Mouse (Mus musculus) myocyte (in vitro differentiated cells): ENCODE results near the gene Osbpl8. TPM values are rescaled to one million over a fixed set of nuclear protein-coding genes. Genes with fewer than 3 reads are reported as not detected.
A peak's percentile ranks its signal among the peaks of the same experiment; 100 is the strongest.
"Not testable (repeated sequence)": the region's sequence is repeated elsewhere in the genome, so short reads cannot be mapped to it uniquely, and the experiment has no call there.

Experiments
- H3K27me3 ChIP-seq: one replicate; pipeline ENCODE4 v1.6.1; 2011; ENCODE audit not compliant: control insufficient read depth, insufficient read depth, insufficient read length
- H3K36me3 ChIP-seq: one replicate; pipeline ENCODE4 v1.6.1; 2011; ENCODE audit not compliant: control insufficient read depth, insufficient read depth
- H3K4me2 ChIP-seq: one replicate; pipeline ENCODE4 v1.6.1; 2011; ENCODE audit warnings: low read depth, control low read depth
- H3K4me3 ChIP-seq: one replicate; pipeline ENCODE4 v1.5.1; 2011; ENCODE audit warnings: mild to moderate bottlenecking, control low read depth, moderate library complexity
- H3K79me2 ChIP-seq: one replicate; pipeline ENCODE4 v1.6.1; 2011; ENCODE audit not compliant: control insufficient read depth, insufficient read depth
- H3ac ChIP-seq: one replicate; pipeline ENCODE4 v1.6.1; 2011; ENCODE audit not compliant: control insufficient read depth, insufficient read length
- CEBPB ChIP-seq: IDR thresholded peaks from 2 replicates; pipeline ENCODE4 v1.6.1; 2011; ENCODE audit warnings: mild to moderate bottlenecking, moderate library complexity; ENCODE audit not compliant: poor library complexity, insufficient read depth, severe bottlenecking
- E2F4 ChIP-seq: IDR thresholded peaks from one replicate; pipeline ENCODE4 v1.6.1; 2011; ENCODE audit warnings: mild to moderate bottlenecking, control low read depth, moderate library complexity; ENCODE audit not compliant: insufficient read depth
- MAX ChIP-seq: IDR thresholded peaks from one replicate; pipeline ENCODE4 v1.6.1; 2011; ENCODE audit warnings: low read depth, mild to moderate bottlenecking, control low read depth
- MYOD1 ChIP-seq, 3 experiments: IDR thresholded peaks; one replicate each; pipeline ENCODE4 v1.6.1; 2011; ENCODE audit warnings: control low read depth in 2 of 3, low read depth in 2 of 3, mild to moderate bottlenecking in 2 of 3, moderate library complexity in 1 of 3; ENCODE audit not compliant: insufficient read length in 2 of 3, control insufficient read depth in 1 of 3
- MYOG ChIP-seq, 3 experiments: IDR thresholded peaks; one replicate each; pipeline ENCODE4 v1.6.1; 2011; ENCODE audit warnings: control low read depth in 2 of 3, low read depth in 2 of 3, mild to moderate bottlenecking in 2 of 3; ENCODE audit not compliant: insufficient read length in 2 of 3, control insufficient read depth in 1 of 3, insufficient read depth in 1 of 3
- POLR2A ChIP-seq: IDR thresholded peaks from one replicate; pipeline ENCODE4 v1.6.1; 2011; ENCODE audit warnings: low read depth, mild to moderate bottlenecking, control low read depth, moderate library complexity; ENCODE audit not compliant: insufficient read length
- POLR2AphosphoS2 ChIP-seq: IDR thresholded peaks from one replicate; pipeline ENCODE4 v1.6.1; 2011; ENCODE audit warnings: low read depth, control low read depth; ENCODE audit not compliant: insufficient read length
- REST ChIP-seq: IDR thresholded peaks from one replicate; pipeline ENCODE4 v1.6.1; 2011; ENCODE audit warnings: mild to moderate bottlenecking, control low read depth, moderate library complexity; ENCODE audit not compliant: insufficient read depth, insufficient read length
- SRF ChIP-seq: IDR thresholded peaks from one replicate; pipeline ENCODE4 v1.6.1; 2011; ENCODE audit warnings: low read depth; ENCODE audit not compliant: control insufficient read depth, insufficient read length
- TCF12 ChIP-seq: IDR thresholded peaks from one replicate; pipeline ENCODE4 v1.6.1; 2011; ENCODE audit warnings: mild to moderate bottlenecking, control low read depth; ENCODE audit not compliant: poor library complexity, insufficient read depth, severe bottlenecking
- TCF3 ChIP-seq: IDR thresholded peaks from one replicate; pipeline ENCODE4 v1.6.1; 2011; ENCODE audit warnings: low read depth, control low read depth; ENCODE audit not compliant: insufficient read length
- USF1 ChIP-seq: IDR thresholded peaks from one replicate; pipeline ENCODE4 v1.6.1; 2011; ENCODE audit warnings: low read depth, mild to moderate bottlenecking, control low read depth, moderate library complexity
- polyA plus RNA-seq: library from polyadenylated mRNA; unstranded; fragments of >200 nt; fragmentation: generic; extraction: Trizol; gene quantifications from one replicate; pipeline ENCODE4 v1.2.1, GENCODE M21; 2012; ENCODE audit warnings: missing spikeins

Gene Osbpl8
- polyA plus RNA-seq, 1 experiment: 5.3 TPM

DNA sequence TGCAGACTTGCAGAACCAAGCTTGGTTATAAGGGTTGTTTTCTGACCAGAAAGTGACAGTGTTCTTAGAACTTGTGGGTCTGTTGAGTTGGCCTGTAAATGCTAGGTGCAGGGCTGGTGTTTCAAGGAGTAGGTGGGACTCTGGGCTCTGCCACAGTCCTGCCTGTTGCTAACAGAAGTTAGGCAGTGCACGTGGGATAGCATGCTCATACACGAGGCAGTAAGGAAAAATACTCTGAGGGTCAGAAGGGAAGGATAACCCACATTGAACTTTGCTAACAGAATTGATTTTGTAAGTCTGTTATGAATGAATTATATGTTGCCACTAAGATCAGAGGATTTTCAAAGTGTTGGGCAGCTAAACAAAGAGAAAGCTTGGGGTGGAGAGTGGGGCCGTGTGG, 51.6 kb downstream of the Osbpl8 start:
- Histone ChIP-seq H3K79me2 (peaks cover 29% of the 10 kb centered on the region), H3ac (no peak overlapping the region)

DNA sequence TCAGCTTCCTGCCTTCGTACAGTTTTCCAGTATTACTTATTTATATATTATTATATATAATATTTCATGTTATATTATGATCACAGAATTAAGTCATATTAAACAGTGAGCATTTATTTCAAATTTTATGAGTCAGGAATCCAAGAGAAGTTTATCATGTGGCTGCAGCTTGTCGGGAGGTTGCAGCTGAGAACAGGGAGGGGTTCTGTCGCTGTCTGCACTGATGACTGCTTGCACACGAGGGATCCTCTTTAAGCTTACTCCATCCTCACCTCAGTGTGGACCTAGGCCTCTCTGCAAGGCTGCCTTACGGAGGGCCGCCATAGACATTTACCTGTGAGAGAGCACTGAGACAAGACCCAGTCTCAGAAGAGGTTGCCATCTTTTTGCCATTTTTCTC, 58.0 kb downstream of the Osbpl8 start:
- Histone ChIP-seq H3K36me3 (no peaks in the 10 kb centered on the region), H3K4me2 (no peak overlapping the region), H3K4me3 (no peak overlapping the region), H3K27me3 (no peaks in the 10 kb centered on the region), H3ac (no peak overlapping the region), H3K79me2 (peaks cover 4% of the 10 kb centered on the region)
- no peak for TF ChIP-seq TCF3
- no peak for TF ChIP-seq MAX
- TF ChIP-seq CEBPB: no peak
- TF ChIP-seq REST: no peak
- no peak for TF ChIP-seq TCF12
- no peak for TF ChIP-seq MYOD1 (IDR thresholded peaks at IDR 0.05; ENCODE audit: control insufficient read depth in 1 of 3, insufficient read length in 2 of 3, low read depth in 2 of 3)
- no peak for TF ChIP-seq POLR2A
- TF ChIP-seq MYOG (IDR thresholded peaks at IDR 0.05; ENCODE audit: control insufficient read depth in 1 of 3, insufficient read depth in 1 of 3, insufficient read length in 2 of 3, low read depth in 2 of 3): no peak
- TF ChIP-seq E2F4: no peak
- no peak for TF ChIP-seq SRF

More for the DNA sequence above, 51.6 kb downstream of the Osbpl8 start:
- H3K4me3 ChIP-seq: no peak overlapping the region
- H3K4me2 ChIP-seq: no peak overlapping the region
- no peak for TF ChIP-seq USF1
- TF ChIP-seq MYOG (IDR thresholded peaks at IDR 0.05; ENCODE audit: control insufficient read depth in 1 of 3, insufficient read depth in 1 of 3, insufficient read length in 2 of 3, low read depth in 2 of 3): no peak
- no peak for TF ChIP-seq POLR2AphosphoS2
- no peak for TF ChIP-seq MYOD1 (IDR thresholded peaks at IDR 0.05; ENCODE audit: control insufficient read depth in 1 of 3, insufficient read length in 2 of 3, low read depth in 2 of 3)
- no peak for TF ChIP-seq E2F4
- no peak for TF ChIP-seq TCF3
- TF ChIP-seq CEBPB: no peak
- no peak for TF ChIP-seq POLR2A
- no peak for TF ChIP-seq SRF
- no peak for TF ChIP-seq TCF12
- TF ChIP-seq MAX: no peak
- no peak for TF ChIP-seq REST
- no peaks in the 10 kb centered on the region for H3K36me3 ChIP-seq
- no peaks in the 10 kb centered on the region for H3K27me3 ChIP-seq

DNA sequence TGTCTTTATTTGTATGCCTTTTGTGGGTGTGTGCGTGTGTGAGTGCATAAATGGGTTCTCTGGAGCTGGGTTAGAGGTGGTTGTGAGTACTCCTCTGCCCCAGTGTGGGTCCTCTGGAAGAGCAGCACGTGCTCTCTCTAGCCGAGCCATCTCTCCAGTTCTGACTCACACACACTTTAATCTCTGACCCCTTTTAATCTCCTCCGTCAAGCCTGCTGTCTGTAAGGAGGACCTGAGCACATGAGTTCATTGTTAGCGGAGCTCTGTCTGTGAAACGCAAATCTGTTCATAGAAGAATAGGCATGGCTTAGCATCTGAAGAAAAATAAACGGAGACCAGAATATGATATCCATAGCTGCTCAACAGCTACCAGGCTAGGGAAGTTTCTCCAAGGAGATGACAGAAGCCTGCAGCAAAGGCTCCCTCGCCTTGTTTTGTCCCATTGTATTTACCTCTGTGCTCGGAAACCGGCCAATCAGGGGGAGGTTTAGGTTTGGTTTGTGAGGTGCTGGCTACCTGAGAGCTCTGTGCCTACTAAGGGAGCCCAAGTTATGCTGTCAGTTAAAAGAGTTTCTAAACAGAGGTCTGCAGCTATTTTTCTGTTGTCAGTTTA, 58.8 kb downstream of the Osbpl8 start:
- H3K79me2 ChIP-seq: peaks cover 4% of the 10 kb centered on the region
- H3ac ChIP-seq: no peak overlapping the region
- no peaks in the 10 kb centered on the region for H3K36me3 ChIP-seq
- H3K4me2 ChIP-seq: no peak overlapping the region
- no peak overlapping the region for H3K4me3 ChIP-seq
- TF ChIP-seq MYOG (IDR thresholded peaks at IDR 0.05; ENCODE audit: control insufficient read depth in 1 of 3, insufficient read depth in 1 of 3, insufficient read length in 2 of 3, low read depth in 2 of 3) (no peak), USF1 (no peak), MAX (no peak), POLR2AphosphoS2 (no peak), TCF3 (no peak), SRF (no peak), MYOD1 (IDR thresholded peaks at IDR 0.05; ENCODE audit: control insufficient read depth in 1 of 3, insufficient read length in 2 of 3, low read depth in 2 of 3) (no peak), CEBPB (no peak), REST (no peak), POLR2A (no peak), E2F4 (no peak), TCF12 (no peak)
- H3K27me3 ChIP-seq: no peaks in the 10 kb centered on the region

DNA sequence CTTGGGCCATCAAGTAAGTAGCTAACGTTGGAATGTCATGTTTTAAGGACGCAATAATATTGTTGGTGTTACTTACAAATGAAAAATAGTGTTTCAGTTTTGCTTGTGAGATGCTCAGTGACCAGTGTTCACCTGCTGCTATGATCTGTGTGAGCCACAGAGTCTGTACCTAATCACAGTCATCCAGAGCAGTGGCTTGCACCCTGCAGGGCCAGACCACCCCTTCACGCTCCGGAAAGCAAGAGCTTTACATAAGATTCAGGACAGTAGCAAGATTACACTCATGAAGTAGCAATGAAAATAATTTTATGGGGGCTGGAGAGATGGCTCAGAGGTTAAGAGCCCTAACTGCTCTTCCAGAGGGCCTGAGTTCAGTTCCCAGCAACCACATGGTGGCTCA, 60.1 kb downstream of the Osbpl8 start:
- TF ChIP-seq USF1 (no peak), TCF12 (no peak), MYOG (IDR thresholded peaks at IDR 0.05; ENCODE audit: control insufficient read depth in 1 of 3, insufficient read depth in 1 of 3, insufficient read length in 2 of 3, low read depth in 2 of 3) (no peak), MAX (no peak), E2F4 (no peak), MYOD1 (IDR thresholded peaks at IDR 0.05; ENCODE audit: control insufficient read depth in 1 of 3, insufficient read length in 2 of 3, low read depth in 2 of 3) (no peak), SRF (no peak), POLR2A (no peak), POLR2AphosphoS2 (no peak), REST (no peak), TCF3 (no peak)
- no peaks in the 10 kb centered on the region for H3K36me3 ChIP-seq
- no peaks in the 10 kb centered on the region for H3K27me3 ChIP-seq
- H3K4me2 ChIP-seq: no peak overlapping the region
- H3K79me2 ChIP-seq: peaks cover 4% of the 10 kb centered on the region
- H3ac ChIP-seq: no peak overlapping the region
- no peak overlapping the region for H3K4me3 ChIP-seq

DNA sequence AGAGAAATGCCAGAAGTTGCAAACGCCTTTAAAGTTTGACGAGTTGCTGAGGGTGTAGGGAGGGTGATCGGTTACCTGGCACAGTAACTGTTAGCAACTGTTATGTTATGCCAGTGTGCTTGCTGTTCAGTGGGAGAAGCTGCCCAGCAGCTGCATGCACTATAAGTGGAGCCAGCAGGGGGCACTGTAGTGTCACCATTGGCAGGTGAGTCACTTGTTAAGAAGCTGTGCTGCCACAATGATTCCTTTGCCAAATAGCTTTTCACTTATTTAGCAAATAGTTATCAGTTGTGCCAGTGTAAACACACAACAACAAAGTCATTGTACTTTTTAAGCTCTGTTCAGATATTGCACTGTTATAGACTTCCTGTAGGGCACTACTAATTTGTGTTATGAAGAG, 62.0 kb downstream of the Osbpl8 start:
- Histone ChIP-seq H3K27me3 (no peaks in the 10 kb centered on the region), H3K4me3 (no peak overlapping the region), H3ac (no peak overlapping the region), H3K36me3 (no peaks in the 10 kb centered on the region), H3K79me2 (peaks cover 4% of the 10 kb centered on the region), H3K4me2 (no peak overlapping the region)
- TF ChIP-seq SRF (no peak), MYOD1 (IDR thresholded peaks at IDR 0.05; ENCODE audit: control insufficient read depth in 1 of 3, insufficient read length in 2 of 3, low read depth in 2 of 3) (peak in 2 of 3 experiments; percentile 40 to 72), USF1 (no peak), TCF3 (no peak), REST (no peak), POLR2AphosphoS2 (no peak), MYOG (IDR thresholded peaks at IDR 0.05; ENCODE audit: control insufficient read depth in 1 of 3, insufficient read depth in 1 of 3, insufficient read length in 2 of 3, low read depth in 2 of 3) (peak in 2 of 3 experiments; percentile 58 to 71)

DNA sequence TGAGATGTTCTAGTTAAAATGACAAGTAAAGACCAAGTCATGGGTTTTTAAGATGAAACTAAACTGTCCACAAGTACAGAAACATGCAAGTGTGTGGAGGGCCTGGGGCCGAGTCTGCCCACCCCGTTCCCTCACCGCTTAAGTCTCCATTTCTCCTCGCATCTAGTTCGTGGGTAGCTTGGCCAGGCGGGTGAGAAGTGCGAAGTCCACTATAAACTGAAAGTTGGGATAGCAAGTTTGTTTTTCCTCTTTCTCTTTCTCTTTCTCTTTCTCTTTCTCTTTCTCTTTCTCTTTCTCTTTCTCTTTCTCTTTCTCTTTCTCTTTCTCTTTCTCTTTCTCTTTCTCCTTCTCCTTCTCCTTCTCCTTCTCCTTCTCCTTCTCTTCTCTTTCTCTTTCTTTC, 67.7 kb downstream of the Osbpl8 start:
- not testable (repeated sequence) for H3K4me2 ChIP-seq, H3ac ChIP-seq, H3K79me2 ChIP-seq, H3K36me3 ChIP-seq, H3K27me3 ChIP-seq, H3K4me3 ChIP-seq
